Mouse (Mus musculus): ENCODE measurements at regions not wholly inside any gene's neighbourhood (a gene's known extent, or its start where the extent isn't known, plus 50 kb on each side); places are given as distances from the start of the nearest gene placed in this dataset.

DNA sequence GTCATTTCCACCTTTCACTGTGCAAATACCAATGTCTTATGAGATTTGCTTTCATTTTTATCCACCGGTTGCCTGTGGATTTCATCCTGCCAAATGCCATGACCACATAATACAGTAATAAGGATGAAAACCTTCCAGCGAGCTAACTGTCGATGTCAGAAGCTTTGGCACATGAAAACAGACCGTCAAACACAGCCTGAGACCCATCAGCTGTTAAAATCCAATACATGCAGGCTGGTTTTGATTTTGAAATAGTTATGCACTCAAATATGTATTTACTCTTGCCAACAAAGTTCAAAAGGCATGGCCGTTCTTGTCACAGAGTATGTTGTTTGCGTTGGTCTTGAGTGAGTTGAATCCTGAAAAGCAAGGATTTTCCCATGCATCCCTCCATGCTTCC lies 415.6 kb upstream of the Slc35b3 start:
- TF ChIP-seq POLR2A (IDR thresholded peaks at IDR 0.05; ENCODE audit: low read depth, low read length) (no peak), CTCF (conservative IDR thresholded peaks at IDR 0.05; ENCODE audit: insufficient read depth, insufficient read length, low read depth, low read length) (no peak)
